Mouse (Mus musculus) heart, embryonic 16.5 days (tissue): Measurements from ENCODE around the gene Maml3. TPM values are rescaled to one million over a fixed set of nuclear protein-coding genes. Genes with fewer than 3 reads are reported as not detected.
A peak's percentile ranks its signal among the peaks of the same experiment; 100 is the strongest.

Source experiments
- ATAC-seq: fragments of 200-750 bp; cut with Nextera tagmentation; replicated peaks from 2 replicates; pipeline ENCODE4 v1.8.0; 2017; ENCODE audit warnings: moderate number of reproducible peaks; ENCODE audit not compliant: insufficient read depth, low FRiP score; ENCODE audit errors: extremely low read depth
- H3K27ac ChIP-seq: fragments of 300-500 bp; sonication (generic); 2 replicates; pipeline ENCODE4 v1.5.1; 2014; ENCODE audit warnings: mild to moderate bottlenecking, low read length, control low read depth, moderate library complexity
- H3K27me3 ChIP-seq: fragments of 300-500 bp; sonication (generic); 2 replicates; pipeline ENCODE4 v1.6.1; 2014; ENCODE audit warnings: low read length, mixed read lengths; ENCODE audit not compliant: control insufficient read depth, insufficient read depth
- H3K36me3 ChIP-seq: fragments of 300-500 bp; sonication (generic); 2 replicates; pipeline ENCODE4 v1.6.1; 2014; ENCODE audit not compliant: control insufficient read depth, insufficient read depth
- H3K4me1 ChIP-seq: fragments of 300-500 bp; sonication (generic); 2 replicates; pipeline ENCODE4 v1.6.1; 2014; ENCODE audit warnings: low read length, mixed read lengths; ENCODE audit not compliant: control insufficient read depth, insufficient read depth
- H3K4me2 ChIP-seq: fragments of 300-500 bp; sonication (generic); 2 replicates; pipeline ENCODE4 v1.6.1; 2014; ENCODE audit warnings: low read depth, mild to moderate bottlenecking, control low read depth, low read length
- H3K4me3 ChIP-seq: fragments of 300-500 bp; sonication (generic); 2 replicates; pipeline ENCODE4 v1.5.1; 2014; ENCODE audit warnings: mild to moderate bottlenecking, control low read depth, low read length
- H3K9ac ChIP-seq: fragments of 300-500 bp; sonication (generic); 2 replicates; pipeline ENCODE4 v1.6.1; 2014; ENCODE audit warnings: low read length, control low read depth
- H3K9me3 ChIP-seq: fragments of 300-500 bp; sonication (generic); replicated peaks from 2 replicates; pipeline ENCODE4 v1.6.1; 2016; ENCODE audit warnings: low read length; ENCODE audit not compliant: control insufficient read depth
- WGBS: fragments of 180-500 bp; shearing (Covaris S2); extraction: QIAGEN DNeasy Blood & Tissue Kit; methylation state at CpG from one replicate; pipeline ENCODE4 v1.1.7; 2014; 5-methylcytosine and 5-hydroxymethylcytosine counted together
- polyA plus RNA-seq: library from polyadenylated mRNA; unstranded; fragments of >200 nt; fragmentation: Nextera tagmentation; extraction: Ambion mirVana; gene quantifications from 2 replicates; pipeline ENCODE4 v1.2.1, GENCODE M21; 2015

The Maml3 gene
- polyA plus RNA-seq, 1 experiment from 2014 or later: 2.6 TPM

DNA sequence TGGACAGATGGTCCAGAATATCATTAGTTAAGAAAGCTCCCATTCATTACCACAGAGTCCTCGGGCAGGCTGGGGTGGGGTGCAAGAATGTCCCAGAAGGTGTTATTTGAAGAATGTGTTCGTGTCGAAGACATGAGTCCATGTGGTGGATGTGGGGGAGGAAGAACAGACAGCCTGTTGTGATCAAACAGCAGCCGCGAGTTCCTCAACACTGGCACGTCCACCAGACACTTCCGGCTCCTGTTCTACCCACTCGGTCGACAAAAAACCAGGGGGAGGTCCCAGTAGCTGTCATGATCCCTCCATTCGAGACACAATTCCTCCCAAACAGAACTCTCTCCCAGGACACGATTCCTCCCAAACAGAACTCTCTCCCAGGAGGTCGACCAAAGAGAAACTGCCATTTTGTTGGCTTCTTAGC lies 75.2 kb downstream of the Maml3 start:
- Histone ChIP-seq H3K4me1 (peaks cover 16% of the 10 kb centered on the region), H3K4me2 (peak overlapping the region; percentile 63), H3K4me3 (peak overlapping the region; percentile 50), H3K27me3 (no peaks in the 10 kb centered on the region), H3K9me3 (no peaks in the 10 kb centered on the region), H3K9ac (peak overlapping the region; percentile 62), H3K27ac (peak overlapping the region; percentile 33), H3K36me3 (no peaks in the 10 kb centered on the region)
- WGBS: 8% methylated on average over 12 of the region's 12 CpGs
- peak; percentile 52 for ATAC-seq

DNA sequence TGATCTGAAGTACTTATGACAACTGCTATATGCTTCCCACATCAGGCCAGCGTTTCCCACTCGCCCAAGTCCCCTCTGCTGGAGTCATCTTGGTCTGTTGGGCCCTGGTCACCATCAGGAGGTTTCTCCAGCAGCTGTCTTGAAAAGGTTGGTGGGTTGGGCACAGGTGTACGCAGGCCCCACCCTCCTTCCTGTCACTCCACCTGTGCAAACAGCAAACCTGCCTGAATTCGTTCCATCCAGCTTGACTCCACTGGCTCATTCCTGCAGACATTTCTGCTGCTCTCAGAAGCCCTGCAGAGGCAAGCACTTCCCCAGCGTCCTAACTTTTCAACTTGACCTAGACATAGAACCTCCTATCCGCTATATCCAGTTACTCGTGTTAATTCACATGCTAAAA lies 76.9 kb downstream of the Maml3 start:
- Histone ChIP-seq H3K4me3 (no peak overlapping the region), H3K27ac (0 out of 2 replicates have a peak overlapping the region, but pooled peaks have one; percentile 7), H3K9ac (no peak overlapping the region), H3K9me3 (no peaks in the 10 kb centered on the region), H3K4me1 (peaks cover 8% of the 10 kb centered on the region), H3K36me3 (no peaks in the 10 kb centered on the region), H3K27me3 (no peaks in the 10 kb centered on the region), H3K4me2 (no peak overlapping the region)
- no peak for ATAC-seq
- 71% methylated on average over 7 of the region's 7 CpGs for WGBS

DNA sequence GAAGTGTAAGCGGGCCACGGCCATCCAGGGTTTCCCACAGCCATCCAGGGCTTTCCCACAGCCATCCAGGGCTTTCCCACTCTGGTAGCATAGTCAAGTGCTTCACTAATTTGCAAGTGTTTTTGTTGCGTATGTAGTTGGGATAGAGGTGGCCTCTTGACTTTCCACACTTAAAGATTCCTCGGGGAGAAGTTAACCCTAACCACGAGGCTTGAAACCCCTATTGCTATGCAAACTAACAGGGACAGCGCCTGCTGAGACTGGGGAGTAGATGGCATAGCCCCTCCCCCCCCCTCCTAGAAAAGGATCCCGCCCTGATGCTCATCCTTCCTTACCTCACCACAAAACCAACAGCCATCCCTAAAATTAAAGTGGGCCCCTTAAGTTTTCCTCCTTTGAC lies 82.4 kb downstream of the Maml3 start:
- Histone ChIP-seq H3K36me3 (no peaks in the 10 kb centered on the region), H3K4me3 (no peak overlapping the region), H3K9ac (no peak overlapping the region), H3K27me3 (no peaks in the 10 kb centered on the region), H3K9me3 (no peaks in the 10 kb centered on the region), H3K4me2 (no peak overlapping the region), H3K4me1 (peaks cover 8% of the 10 kb centered on the region; the same call in 1 of the 2 replicates), H3K27ac (no peak overlapping the region)
- ATAC-seq: no peak
- 53% methylated on average over 7 of the region's 7 CpGs for WGBS

DNA sequence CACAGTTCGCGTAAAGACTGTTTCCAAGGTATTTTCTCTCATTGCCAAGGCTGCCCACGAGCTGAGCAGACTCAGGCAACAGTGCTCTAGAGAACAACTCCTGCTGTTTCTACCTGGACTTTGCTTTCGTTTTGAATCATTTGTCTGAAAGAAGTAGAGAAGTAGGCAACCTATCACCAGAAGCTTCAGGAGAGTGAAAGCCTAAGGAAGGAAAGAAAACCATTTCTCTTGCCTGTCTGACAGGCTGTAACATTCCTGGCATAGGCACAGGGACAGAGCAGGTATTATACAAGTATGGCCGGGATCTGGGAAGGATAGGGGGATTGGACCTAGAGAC lies 86.8 kb downstream of the Maml3 start:
- Histone ChIP-seq H3K4me1 (peaks cover 10% of the 10 kb centered on the region; the same call in 1 of the 2 replicates), H3K9me3 (no peaks in the 10 kb centered on the region), H3K4me2 (peak overlapping the region; percentile 60), H3K36me3 (no peaks in the 10 kb centered on the region), H3K4me3 (peak overlapping the region; percentile 30), H3K27me3 (no peaks in the 10 kb centered on the region), H3K27ac (no peak overlapping the region), H3K9ac (peak overlapping the region; percentile 45)
- ATAC-seq: no peak
- 69% methylated on average over 5 of the region's 5 CpGs for WGBS

DNA sequence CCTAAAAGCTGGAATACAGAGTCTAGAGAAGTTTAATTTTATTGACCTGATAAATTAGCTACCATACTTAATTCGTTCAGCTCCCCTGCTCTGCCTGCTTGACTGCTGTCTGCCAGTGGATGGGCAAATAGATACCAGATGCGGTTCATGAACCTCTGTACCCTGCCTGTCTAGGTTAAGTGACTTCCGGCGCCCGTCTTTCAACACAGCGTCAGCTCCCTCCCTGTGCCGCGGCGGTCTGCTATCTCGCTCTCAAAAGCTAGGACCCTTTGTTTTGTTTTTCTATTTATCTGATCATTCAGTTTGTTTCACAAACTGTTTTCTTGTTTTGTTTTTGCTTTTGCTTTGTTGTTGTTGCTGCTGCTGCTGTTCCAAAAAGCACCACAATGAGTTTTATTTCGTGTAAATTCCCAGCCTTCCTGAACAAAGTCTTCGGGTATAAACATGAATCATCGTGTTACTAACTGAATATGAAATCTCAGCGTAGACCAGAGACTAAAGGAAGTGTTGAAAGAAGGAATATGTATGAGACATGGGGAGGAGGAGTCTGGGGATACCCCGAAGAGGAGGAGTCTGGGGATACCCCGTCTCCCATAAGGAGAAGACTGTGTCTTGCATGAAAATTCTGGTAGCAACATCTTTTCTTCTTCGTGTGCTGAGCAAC lies 87.3 kb downstream of the Maml3 start:
- H3K9ac ChIP-seq: peak overlapping the region; percentile 45

DNA sequence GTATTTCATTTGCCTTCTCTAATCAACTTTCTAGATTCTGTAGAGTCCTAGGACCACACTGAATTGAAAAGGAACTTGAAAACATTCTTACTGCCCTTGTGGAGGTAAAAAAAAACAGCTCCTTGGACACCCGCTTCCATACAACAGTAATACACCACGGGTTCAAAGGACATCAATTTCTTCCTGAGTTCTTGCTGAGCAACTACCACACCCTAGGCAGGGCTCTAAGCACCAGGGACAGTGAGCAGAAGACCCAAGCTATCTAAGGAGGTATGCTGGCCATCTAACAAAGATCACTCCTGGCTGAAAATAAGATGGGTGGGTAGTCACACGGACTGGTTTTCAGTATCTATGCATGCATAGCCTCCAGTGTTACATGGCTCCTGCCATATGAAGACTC lies 88.7 kb downstream of the Maml3 start:
- Histone ChIP-seq H3K4me1 (peaks cover 10% of the 10 kb centered on the region; the same call in 1 of the 2 replicates), H3K36me3 (no peaks in the 10 kb centered on the region), H3K27me3 (no peaks in the 10 kb centered on the region), H3K4me3 (no peak overlapping the region), H3K27ac (no peak overlapping the region), H3K9ac (no peak overlapping the region), H3K4me2 (no peak overlapping the region), H3K9me3 (no peaks in the 10 kb centered on the region)
- no peak for ATAC-seq
- 86% methylated on average over 3 of the region's 3 CpGs for WGBS

More for the DNA sequence above, 87.3 kb downstream of the Maml3 start:
- Histone ChIP-seq H3K27me3 (no peaks in the 10 kb centered on the region), H3K27ac (no peak overlapping the region), H3K36me3 (no peaks in the 10 kb centered on the region), H3K9me3 (no peaks in the 10 kb centered on the region), H3K4me2 (peak overlapping the region; percentile 60), H3K4me3 (peak overlapping the region; percentile 30), H3K4me1 (peaks cover 10% of the 10 kb centered on the region; the same call in 1 of the 2 replicates)
- no peak for ATAC-seq
- 28% methylated on average over 17 of the region's 17 CpGs for WGBS

DNA sequence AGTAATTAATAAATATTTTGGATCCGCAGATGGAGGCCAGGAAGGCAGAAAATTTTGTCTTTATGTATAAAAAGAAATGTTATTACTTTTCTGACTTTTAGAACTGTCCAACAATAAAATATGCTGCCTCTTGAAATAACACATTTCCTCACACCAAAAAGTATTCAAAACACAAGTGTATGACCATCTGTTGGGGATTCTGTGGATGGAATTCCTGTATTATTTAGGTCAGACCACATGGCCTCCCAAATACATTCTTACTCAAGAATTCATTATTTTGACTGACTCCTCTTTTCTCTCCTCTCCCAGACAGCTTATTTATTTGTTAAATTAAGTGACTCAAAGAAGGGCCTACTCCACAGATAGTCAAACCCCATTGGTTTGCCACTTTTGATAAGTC lies 89.3 kb downstream of the Maml3 start:
- H3K4me3 ChIP-seq: no peak overlapping the region
- H3K9ac ChIP-seq: no peak overlapping the region
- H3K9me3 ChIP-seq: no peaks in the 10 kb centered on the region
- peaks cover 10% of the 10 kb centered on the region; the same call in 1 of the 2 replicates for H3K4me1 ChIP-seq
- ATAC-seq: no peak
- no peak overlapping the region for H3K4me2 ChIP-seq
- WGBS: 90% methylated on average over 1 of the region's 1 CpGs
- H3K27ac ChIP-seq: no peak overlapping the region
- no peaks in the 10 kb centered on the region for H3K27me3 ChIP-seq
- H3K36me3 ChIP-seq: no peaks in the 10 kb centered on the region

DNA sequence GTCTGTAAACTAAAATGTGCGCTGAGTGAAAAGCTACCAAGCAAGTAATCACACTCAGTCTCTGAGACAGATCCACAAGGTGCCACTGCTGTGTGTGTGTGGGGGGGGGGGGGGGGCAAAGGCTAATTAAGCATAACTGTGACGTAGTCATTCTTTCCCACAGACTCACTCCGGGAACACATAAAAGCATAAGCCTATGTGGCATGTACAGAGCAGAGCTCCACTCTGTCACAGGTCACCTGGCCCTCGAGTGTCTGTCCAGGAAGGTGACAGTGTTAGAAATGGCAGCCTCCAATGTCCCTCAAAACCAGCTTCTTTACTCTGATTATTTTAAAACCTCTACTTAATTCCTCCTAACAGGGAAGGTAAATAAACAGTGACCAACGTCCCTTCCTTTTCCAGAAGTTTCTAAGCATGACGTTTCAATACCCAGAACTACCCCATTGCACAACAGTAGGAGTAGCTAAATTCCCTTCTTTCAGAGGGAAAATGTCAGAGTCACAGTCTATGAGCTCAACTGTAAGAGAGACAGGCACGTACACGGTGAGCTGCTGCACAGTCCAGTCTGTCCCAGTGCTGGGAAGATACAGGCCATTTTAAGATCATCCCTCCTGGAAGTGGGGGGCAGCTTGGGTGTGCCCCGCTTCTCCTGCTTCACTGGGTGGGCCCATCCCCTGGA lies 93.7 kb downstream of the Maml3 start:
- no peak overlapping the region for H3K4me2 ChIP-seq
- H3K36me3 ChIP-seq: no peaks in the 10 kb centered on the region
- no peak overlapping the region for H3K4me3 ChIP-seq
- no peaks in the 10 kb centered on the region for H3K27me3 ChIP-seq
- H3K4me1 ChIP-seq: peaks cover 10% of the 10 kb centered on the region
- ATAC-seq: no peak
- 78% methylated on average over 9 of the region's 9 CpGs for WGBS
- no peaks in the 10 kb centered on the region for H3K9me3 ChIP-seq
- no peak overlapping the region for H3K27ac ChIP-seq
- no peak overlapping the region for H3K9ac ChIP-seq

DNA sequence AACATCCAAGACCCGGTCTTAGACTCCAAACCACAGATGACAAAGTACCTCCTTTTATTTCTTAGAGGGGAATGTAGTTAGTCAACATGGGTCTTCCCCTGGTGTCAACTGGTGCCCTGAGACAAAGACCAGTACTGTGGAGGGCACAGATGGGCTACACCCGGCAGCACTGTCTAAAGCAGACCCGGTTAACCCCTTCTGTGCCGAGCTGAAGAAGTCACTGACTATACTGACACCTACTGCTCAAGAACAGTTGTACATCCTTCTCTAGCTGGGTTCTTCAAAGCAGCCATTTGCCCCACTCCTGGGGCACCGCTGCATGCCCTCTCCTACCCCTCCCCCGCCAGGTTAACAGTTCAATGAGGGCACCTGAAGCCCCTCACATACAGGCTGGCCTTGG lies 95.6 kb downstream of the Maml3 start:
- Histone ChIP-seq H3K36me3 (no peaks in the 10 kb centered on the region), H3K9ac (no peak overlapping the region), H3K27ac (no peak overlapping the region), H3K27me3 (no peaks in the 10 kb centered on the region), H3K4me1 (peaks cover 16% of the 10 kb centered on the region), H3K9me3 (no peaks in the 10 kb centered on the region), H3K4me2 (no peak overlapping the region), H3K4me3 (no peak overlapping the region)
- ATAC-seq: no peak
- 27% methylated on average over 6 of the region's 6 CpGs for WGBS
